Mouse (Mus musculus): ENCODE data around the gene Klhl26. TPM values are rescaled to one million over a fixed set of nuclear protein-coding genes. Genes with fewer than 3 reads are reported as not detected.

The Klhl26 gene
- total RNA-seq, 2 experiments from 2014 or later = 43.7 to 44.4 TPM

- peak; percentile 52 to 56 for DNase-seq (ENCODE audit: low spot score in 2 of 2)
These were observed 24.4 kb downstream of the Klhl26 start for GRCm38 (mm10) chr8:70452196-70452966.

DNA sequence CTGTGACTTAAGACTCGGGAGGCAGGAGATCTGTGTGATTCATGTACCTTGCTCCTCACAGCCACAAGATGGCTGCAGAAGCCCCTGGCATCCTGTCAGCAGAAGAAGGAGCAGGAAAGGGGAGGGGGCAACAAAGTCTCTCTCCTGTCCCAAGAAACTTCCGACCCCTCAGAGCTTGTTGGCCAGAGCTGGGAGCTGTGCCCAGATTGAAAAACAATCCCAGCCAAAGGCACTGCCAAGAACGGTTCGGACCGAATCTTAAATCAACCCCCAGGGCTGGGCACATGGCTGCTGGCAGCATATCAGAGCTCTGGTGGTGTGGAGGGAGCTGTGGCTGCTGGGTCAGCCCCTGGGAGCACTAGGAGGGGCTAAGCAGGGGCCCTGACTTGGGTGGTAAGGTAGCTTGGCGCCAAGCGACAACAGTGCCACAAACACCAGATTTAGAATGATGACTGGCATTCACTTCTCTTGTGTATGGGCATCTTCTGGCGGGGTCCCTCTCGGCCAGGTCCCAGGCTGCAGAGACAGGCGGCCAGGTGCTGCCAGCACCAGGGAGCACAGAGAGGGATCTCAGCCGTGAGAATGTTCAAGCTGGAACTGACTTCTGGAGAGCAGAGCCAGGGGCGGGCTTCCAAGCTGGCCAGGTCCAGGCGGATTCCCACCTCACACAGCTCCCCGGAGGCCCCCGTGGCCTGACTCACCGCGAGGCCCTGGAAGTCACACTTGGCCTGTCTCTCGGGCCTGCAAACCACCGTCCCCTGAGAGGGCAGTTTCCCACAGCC, 28.9 kb downstream of the Klhl26 start:
- DNase-seq (ENCODE audit: low spot score in 2 of 2) = no peak

- DNase-seq (ENCODE audit: low spot score in 2 of 2) = no peak
These were observed 30.8 kb downstream of the Klhl26 start for GRCm38 (mm10) chr8:70445988-70446387.

- DNase-seq (ENCODE audit: low spot score in 2 of 2) = no peak
These were observed 33.4 kb downstream of the Klhl26 start for GRCm38 (mm10) chr8:70443326-70443725.

- no peak for DNase-seq (ENCODE audit: low spot score in 2 of 2)
These were observed 35.2 kb downstream of the Klhl26 start for GRCm38 (mm10) chr8:70441565-70441964.

DNA sequence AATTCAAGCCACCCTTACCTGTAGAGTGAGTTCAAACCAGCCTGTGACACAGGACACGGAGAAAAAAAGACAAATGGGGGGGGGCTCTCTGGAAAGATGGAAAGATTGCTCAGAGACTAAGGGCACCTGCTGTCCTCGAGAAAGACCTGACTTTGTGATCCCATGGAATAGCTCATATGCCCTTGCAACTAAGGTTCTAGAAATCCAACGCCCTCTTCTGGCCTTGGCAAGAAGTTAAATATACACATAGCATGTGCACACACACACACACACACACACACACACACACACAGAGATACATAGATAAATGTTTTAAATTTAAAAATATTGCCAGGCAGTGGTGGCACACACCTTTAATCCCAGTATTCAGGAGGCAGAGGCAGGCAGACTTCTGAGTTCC, 36.5 kb downstream of the Klhl26 start:
- DNase-seq (ENCODE audit: low spot score in 2 of 2) = no peak

DNA sequence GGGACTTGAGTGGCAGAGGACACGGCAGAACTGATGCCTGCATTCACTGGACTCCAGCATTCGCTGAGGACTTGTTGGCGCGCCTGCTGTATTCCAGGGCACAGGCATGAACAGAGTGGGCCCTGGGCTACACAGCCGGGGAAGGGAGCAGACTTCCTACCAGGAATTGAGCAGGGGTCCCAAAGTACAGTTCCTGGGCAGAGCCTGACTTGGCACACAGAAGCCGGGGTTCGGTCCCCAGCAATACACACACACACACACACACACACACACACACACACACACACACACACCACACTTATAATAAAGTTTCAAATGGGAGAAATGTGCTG, 37.0 kb downstream of the Klhl26 start:
- DNase-seq (ENCODE audit: low spot score in 2 of 2) = no peak

DNA sequence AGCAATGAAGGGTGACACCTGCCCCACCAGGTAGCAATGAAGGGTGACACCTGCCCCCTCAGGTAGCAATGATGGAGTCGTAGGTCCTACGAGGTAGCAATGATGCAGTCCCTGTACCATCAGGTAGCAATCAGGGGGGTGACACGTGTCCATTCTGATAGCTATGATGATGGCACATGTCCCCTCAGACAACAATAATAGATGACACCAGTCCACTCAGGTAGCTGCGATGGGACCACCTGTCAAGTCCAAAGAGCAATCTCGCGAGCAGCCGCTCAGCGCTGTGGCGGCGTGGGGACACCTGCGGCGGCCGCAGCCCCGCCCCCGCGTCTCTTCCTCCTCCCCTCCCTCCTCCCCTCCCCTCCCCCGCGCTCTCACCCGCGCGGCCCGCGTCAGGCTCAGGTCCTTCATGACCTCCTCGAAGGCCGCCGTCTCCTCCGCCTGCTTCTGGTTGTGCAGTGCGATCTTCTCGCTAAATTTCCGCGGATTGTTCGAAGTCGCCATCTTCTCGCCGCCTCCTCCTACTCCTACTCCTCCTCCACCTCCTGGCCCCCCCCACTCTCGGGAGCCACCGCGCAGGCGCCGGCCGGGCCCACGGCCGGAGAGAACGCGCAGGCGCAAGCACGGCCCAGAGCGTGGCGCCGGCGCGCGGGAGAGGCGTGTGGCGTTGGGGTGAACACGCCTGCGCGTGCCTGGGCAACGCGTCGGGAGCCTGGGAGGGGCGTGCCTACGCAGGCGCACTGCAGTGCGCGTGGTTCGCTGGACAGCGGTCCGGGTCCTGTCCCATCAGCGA, 37.5 kb downstream of the Klhl26 start, which contains the start of gene Crtc1:
Gene Crtc1, minus strand, starts transcription at position 525 of the 793 bp plus-strand sequence.
- peak; percentile 94 to 96 for DNase-seq (ENCODE audit: low spot score in 2 of 2)

DNA sequence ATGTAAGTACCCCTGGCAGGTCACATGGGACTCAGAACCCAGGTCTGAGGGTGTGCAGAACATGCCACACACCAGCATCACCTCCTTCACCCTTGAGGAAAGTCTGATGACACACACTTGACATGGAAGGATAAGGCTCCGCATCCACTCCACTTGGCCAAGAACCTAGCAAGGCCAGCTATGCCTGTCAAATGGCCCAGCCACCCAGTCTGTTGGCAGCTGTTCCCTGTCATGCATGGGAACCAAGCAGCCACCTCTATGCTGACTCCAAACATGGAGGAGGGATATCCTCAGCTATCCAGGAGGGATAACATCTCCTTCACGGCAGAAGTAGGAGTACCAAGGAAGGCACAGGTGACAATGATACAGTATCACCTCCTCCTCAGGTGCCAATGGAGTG, 38.3 kb downstream of the Klhl26 start:
- no peak for DNase-seq (ENCODE audit: low spot score in 2 of 2)

DNA sequence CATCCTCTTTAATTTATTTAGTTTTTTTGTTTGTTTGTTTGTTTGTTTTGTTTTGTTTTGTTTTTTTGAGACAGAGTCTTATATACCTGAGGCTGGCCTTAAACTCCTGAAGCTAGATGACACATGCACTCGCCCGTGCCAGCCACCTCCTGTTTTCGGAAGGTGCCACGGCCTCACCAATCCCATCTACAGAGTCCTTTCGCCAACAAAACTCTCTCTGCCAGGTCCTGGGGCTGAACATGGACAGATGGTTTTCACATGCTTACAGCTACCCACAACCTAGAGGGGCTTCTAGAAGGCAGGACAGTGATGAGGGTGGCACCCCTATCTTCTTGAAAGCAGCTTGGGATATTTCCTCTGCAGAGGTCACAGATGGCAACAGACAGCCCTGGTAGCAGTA, 41.6 kb downstream of the Klhl26 start:
- no peak for DNase-seq (ENCODE audit: low spot score in 2 of 2)

DNA sequence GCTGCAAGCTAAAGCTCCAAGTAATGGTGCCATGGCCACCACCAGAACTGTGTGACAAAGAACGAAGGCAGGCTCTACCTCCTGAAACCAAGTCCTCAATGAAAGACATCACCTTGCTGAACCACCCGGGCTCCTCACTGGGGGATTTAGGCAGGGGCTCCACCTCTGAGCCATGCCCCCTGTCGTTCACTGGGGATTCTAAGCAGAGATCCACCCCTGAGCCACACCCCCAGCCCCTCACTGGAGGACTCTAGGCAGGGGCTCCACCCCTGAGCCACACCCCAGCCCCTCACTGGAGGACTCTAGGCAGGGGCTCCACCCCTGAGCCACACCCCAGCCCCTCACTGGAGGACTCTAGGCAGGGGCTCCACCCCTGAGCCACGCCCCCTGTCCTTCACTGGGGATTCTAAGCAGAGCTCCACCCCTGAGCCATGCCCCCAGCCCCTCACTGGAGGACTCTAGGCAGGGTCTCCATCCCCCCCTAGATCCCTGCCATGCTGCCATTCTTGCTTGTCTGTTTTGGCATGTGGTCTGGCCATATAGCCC, 43.7 kb downstream of the Klhl26 start:
- no peak for DNase-seq (ENCODE audit: low spot score in 2 of 2)

DNA sequence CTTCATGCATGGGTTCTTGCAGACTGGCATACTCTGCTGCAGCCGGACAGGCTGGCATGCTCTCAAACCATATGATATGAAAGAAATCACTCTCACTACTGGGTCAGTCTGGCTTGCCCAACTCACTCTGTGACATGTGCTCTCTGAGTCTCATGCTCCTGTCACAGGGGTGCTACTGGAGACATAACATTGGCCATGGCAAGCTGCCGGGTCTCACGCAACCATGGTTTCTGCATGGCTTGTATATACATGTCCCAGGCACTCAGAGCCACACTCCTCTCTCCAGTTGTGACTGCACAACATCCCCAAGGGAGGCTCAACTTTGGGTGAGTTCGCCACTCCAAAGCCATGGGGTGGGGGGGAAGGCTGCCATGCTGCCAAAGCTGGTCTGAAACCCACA, 45.6 kb downstream of the Klhl26 start:
- DNase-seq (ENCODE audit: low spot score in 2 of 2) = no peak

DNA sequence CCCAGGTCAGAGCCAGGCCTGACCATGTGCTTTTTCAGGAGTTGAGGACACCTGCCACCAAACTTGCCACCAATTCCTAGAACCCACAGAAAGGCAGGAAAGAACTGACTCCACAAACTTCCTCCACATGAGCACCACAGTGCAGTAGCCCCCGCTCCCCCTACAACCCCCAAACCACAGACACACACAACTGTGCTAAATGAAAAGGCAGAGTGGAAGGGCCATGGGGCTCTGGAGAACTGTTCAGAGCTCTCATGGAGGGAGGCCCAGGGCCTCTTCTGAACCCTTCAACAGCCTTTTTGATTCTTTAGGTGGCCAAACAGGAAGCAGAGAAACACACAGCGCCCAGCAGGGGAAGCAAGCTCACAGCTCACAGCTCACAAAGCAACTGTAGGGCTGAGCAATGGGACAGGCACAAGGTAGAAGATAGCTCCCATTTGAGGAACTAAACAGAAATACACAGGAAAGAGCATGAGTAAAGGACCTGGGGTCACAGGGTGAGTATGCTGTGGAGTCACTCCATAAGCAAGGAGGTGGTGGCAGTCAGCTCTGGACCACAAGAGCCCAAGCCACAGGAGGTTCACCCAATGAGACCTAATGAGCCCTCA, 50.4 kb downstream of the Klhl26 start:
- no peak for DNase-seq (ENCODE audit: low spot score in 2 of 2)

DNA sequence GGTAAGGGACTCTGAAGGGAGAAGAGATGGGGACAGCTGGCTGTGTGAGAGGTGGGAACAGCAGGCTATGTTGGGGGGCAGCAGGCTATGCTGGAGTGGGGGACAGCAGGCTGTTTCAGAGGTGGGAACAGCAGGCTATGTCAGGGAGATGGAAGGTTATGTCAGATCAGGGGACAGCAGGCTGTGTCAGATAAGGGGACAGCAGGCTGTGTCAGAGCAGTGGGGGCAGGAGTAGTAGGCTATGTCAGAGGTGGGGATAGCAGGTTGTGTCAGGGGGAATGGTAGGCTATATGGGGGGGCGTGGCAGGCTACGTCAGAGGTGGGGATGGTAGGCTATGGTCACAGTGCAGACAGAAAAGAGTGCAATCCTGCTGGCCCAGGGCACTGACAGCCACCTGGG, 54.0 kb downstream of the Klhl26 start:
- no peak for DNase-seq (ENCODE audit: low spot score in 2 of 2)

GRCm38 (mm10) chr8:70421349-70422104, 55.2 kb downstream of the Klhl26 start:
- DNase-seq (ENCODE audit: low spot score in 2 of 2) = no peak

DNA sequence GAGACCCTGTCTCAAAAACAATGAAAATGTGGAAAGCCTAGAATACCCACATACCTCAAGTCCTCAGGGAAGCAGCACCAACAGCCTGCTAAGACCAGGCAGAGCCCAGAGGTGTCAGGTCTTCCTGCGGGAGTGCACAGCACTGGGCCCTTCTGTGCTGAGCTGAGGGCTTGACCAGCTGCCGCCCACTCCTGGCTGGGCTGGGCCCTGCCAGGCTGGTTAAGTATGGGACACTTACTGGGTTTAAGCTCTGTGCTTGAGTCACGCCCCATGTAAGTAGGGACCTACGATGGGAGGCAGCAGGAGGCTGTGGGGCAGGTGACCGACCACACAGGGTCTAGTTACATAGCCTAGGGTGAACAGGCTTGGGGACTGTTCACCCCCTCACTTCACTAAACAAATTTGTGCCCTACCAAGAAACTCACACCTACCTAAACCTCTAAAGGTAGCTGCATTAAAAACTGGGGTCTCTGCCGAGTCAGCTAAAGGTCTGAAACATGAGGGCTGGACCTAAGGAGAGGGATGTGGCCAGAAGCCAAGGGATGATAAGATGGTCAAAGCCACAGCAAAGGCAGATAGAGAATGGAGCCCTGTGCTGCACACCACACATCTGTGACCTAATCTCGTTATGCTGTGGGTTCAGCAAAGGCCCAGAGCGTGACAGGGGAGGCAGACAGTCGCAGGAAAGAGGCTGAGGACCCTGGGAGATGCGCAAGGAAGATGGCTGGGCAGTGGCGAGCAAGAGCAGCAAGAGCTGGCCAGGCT, 56.7 kb downstream of the Klhl26 start:
- DNase-seq (ENCODE audit: low spot score in 2 of 2) = no peak

- DNase-seq (ENCODE audit: low spot score in 2 of 2) = peak; percentile 55 to 76
These were observed 57.8 kb downstream of the Klhl26 start for GRCm38 (mm10) chr8:70418954-70419353.

GRCm38 (mm10) chr8:70417914-70418313, 58.9 kb downstream of the Klhl26 start:
- DNase-seq (ENCODE audit: low spot score in 2 of 2) = peak; percentile 73 to 88

DNA sequence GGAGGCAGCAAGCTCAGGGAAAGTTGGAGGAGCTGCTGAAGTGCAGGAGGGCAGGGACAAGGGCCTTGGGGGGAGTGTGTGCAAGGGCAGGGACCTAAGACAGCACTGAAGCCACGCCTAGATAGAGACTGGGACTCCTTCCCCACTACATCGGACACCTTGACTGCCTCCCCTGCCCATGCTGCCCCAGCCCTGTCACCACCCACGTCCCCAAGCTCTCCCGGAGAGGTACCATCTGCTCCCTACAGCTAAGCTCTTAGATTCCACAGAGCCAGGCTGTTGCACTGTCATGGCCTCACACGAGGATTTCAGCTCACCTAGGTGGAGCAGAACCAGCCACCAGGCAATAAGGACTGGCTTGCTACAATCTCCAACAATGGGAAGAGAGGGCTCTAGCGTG, 59.8 kb downstream of the Klhl26 start:
- peak; percentile 61 to 70 for DNase-seq (ENCODE audit: low spot score in 2 of 2)

All from left cerebral cortex, adult 18-20 months (tissue).